Mouse (Mus musculus) liver, embryonic 16.5 days (tissue): ENCODE results near the gene Sptbn4. TPM values are rescaled to one million over a fixed set of nuclear protein-coding genes. Genes with fewer than 3 reads are reported as not detected.
"Not testable (repeated sequence)": the region's sequence is repeated elsewhere in the genome, so short reads cannot be mapped to it uniquely, and the experiment has no call there.

Experiments used
- ATAC-seq: fragments of 200-750 bp; cut with Nextera tagmentation; 2 replicates; pipeline ENCODE4 v1.8.0; 2017; ENCODE audit warnings: low read depth, mild to moderate bottlenecking, moderate number of reproducible peaks, moderate library complexity
- H3K27ac ChIP-seq: fragments of 300-500 bp; sonication (generic); 2 replicates; pipeline ENCODE4 v1.5.1; 2014; ENCODE audit warnings: mild to moderate bottlenecking, low read length
- H3K27me3 ChIP-seq: fragments of 300-500 bp; sonication (generic); 2 replicates; pipeline ENCODE4 v1.6.1; 2014; ENCODE audit warnings: low read depth, low read length, mixed read lengths; ENCODE audit not compliant: control insufficient read depth, insufficient read depth
- H3K36me3 ChIP-seq: fragments of 300-500 bp; sonication (generic); 2 replicates; pipeline ENCODE4 v1.6.1; 2014; ENCODE audit warnings: mild to moderate bottlenecking; ENCODE audit not compliant: control insufficient read depth, insufficient read depth
- H3K4me1 ChIP-seq: fragments of 300-500 bp; sonication (generic); 2 replicates; pipeline ENCODE4 v1.6.1; 2014; ENCODE audit warnings: low read depth, low read length, mixed read lengths; ENCODE audit not compliant: control insufficient read depth
- H3K4me2 ChIP-seq: fragments of 300-500 bp; sonication (generic); 2 replicates; pipeline ENCODE4 v1.6.1; 2014; ENCODE audit warnings: low read depth, low read length, mixed read lengths
- H3K4me3 ChIP-seq: fragments of 300-500 bp; sonication (generic); 2 replicates; pipeline ENCODE4 v1.5.1; 2014; ENCODE audit warnings: low read depth, mild to moderate bottlenecking, low read length
- H3K9ac ChIP-seq: fragments of 300-500 bp; sonication (generic); 2 replicates; pipeline ENCODE4 v1.6.1; 2014; ENCODE audit warnings: low read depth, low read length
- H3K9me3 ChIP-seq: fragments of 300-500 bp; sonication (generic); replicated peaks from 2 replicates; pipeline ENCODE4 v1.6.1; 2016; ENCODE audit warnings: low read length; ENCODE audit not compliant: control insufficient read depth
- WGBS: fragments of 180-500 bp; shearing (Covaris S2); extraction: QIAGEN DNeasy Blood & Tissue Kit; methylation state at CpG from one replicate; pipeline ENCODE4 v1.1.7; 2014; ENCODE audit not compliant: insufficient replicate concordance; 5-methylcytosine and 5-hydroxymethylcytosine counted together
- polyA plus RNA-seq: library from polyadenylated mRNA; unstranded; fragments of >200 nt; fragmentation: Nextera tagmentation; extraction: Ambion mirVana; gene quantifications from 2 replicates; pipeline ENCODE4 v1.2.1, GENCODE M21; 2015

The Sptbn4 gene
- polyA plus RNA-seq = 0.02 and 0.06 TPM in 2 replicates

GRCm38 (mm10) chr7:27447419-27448286 is at the start of gene Sptbn4, which contains the start of gene Blvrb:
TSS of gene Sptbn4 (minus strand) at chr7:27447686.
TSS of gene Blvrb (plus strand) at chr7:27447978.
- Histone ChIP-seq H3K4me3 (peak within 1 kb of the TSS; percentile 74), H3K9me3 (no peaks in the 10 kb centered on the region), H3K36me3 (peaks cover 14% of the 10 kb centered on the region), H3K4me2 (peak within 1 kb of the TSS; percentile 86), H3K9ac (peak within 1 kb of the TSS; percentile 88), H3K4me1 (peaks cover 43% of the 10 kb centered on the region), H3K27me3 (peaks cover 42% of the 10 kb centered on the region), H3K27ac (peak within 1 kb of the TSS; percentile 99)
- under 1% methylated on average over 54 of the region's 54 CpGs for WGBS
- ATAC-seq = peak; percentile 78

- not testable (repeated sequence) for H3K27me3 ChIP-seq, H3K4me3 ChIP-seq, H3K27ac ChIP-seq, ATAC-seq, H3K9me3 ChIP-seq, H3K36me3 ChIP-seq, H3K4me2 ChIP-seq, H3K9ac ChIP-seq
- H3K4me1 ChIP-seq = peaks cover 29% of the 10 kb centered on the region
- WGBS = 76% methylated on average over 9 of the region's 9 CpGs
Observed at GRCm38 (mm10) chr7:27494659-27495367, 47.3 kb upstream of the Sptbn4 start.

GRCm38 (mm10) chr7:27493450-27493849 is 46.0 kb upstream of the Sptbn4 start:
- Histone ChIP-seq H3K36me3 (peaks cover 10% of the 10 kb centered on the region), H3K4me3 (no peak overlapping the region), H3K9me3 (no peaks in the 10 kb centered on the region), H3K9ac (no peak overlapping the region), H3K27me3 (no peaks in the 10 kb centered on the region), H3K4me1 (peaks cover 43% of the 10 kb centered on the region), H3K4me2 (no peak overlapping the region), H3K27ac (no peak overlapping the region)
- whole genome bisulfite sequencing = 76% methylated on average over 5 of the region's 5 CpGs
- no peak for ATAC-seq

GRCm38 (mm10) chr7:27493022-27493421 is 45.5 kb upstream of the Sptbn4 start:
- Histone ChIP-seq H3K27ac (no peak overlapping the region), H3K9ac (no peak overlapping the region), H3K27me3 (no peaks in the 10 kb centered on the region), H3K9me3 (no peaks in the 10 kb centered on the region), H3K4me2 (no peak overlapping the region), H3K4me1 (peaks cover 47% of the 10 kb centered on the region), H3K4me3 (no peak overlapping the region), H3K36me3 (peaks cover 10% of the 10 kb centered on the region)
- WGBS = 47% methylated on average over 3 of the region's 3 CpGs
- ATAC-seq = no peak

GRCm38 (mm10) chr7:27491856-27492255 is 44.4 kb upstream of the Sptbn4 start:
- no peak for ATAC-seq
- peaks cover 42% of the 10 kb centered on the region for H3K4me1 ChIP-seq
- WGBS = 74% methylated on average over 7 of the region's 7 CpGs
- peak overlapping the region; percentile 78; the same call in 1 of the 2 replicates for H3K9ac ChIP-seq
- H3K4me2 ChIP-seq = peak overlapping the region; percentile 88
- no peaks in the 10 kb centered on the region for H3K27me3 ChIP-seq
- H3K9me3 ChIP-seq = no peaks in the 10 kb centered on the region
- peak overlapping the region; percentile 94 for H3K27ac ChIP-seq
- peak overlapping the region; percentile 65; the same call in 1 of the 2 replicates for H3K4me3 ChIP-seq
- H3K36me3 ChIP-seq = peaks cover 10% of the 10 kb centered on the region

GRCm38 (mm10) chr7:27490543-27491329 is 43.2 kb upstream of the Sptbn4 start:
- Histone ChIP-seq H3K4me3 (peak overlapping the region; percentile 65), H3K4me1 (peaks cover 43% of the 10 kb centered on the region), H3K4me2 (peak overlapping the region; percentile 88), H3K36me3 (peaks cover 10% of the 10 kb centered on the region), H3K27ac (peak overlapping the region; percentile 94), H3K27me3 (no peaks in the 10 kb centered on the region), H3K9ac (peak overlapping the region; percentile 78), H3K9me3 (no peaks in the 10 kb centered on the region)
- peak; percentile 82 for ATAC-seq
- under 1% methylated on average over 31 of the region's 33 CpGs for WGBS

- H3K4me1 ChIP-seq = peaks cover 49% of the 10 kb centered on the region
- peak overlapping the region; percentile 88 for H3K4me2 ChIP-seq
- H3K27me3 ChIP-seq = no peaks in the 10 kb centered on the region
- ATAC-seq = no peak
- H3K4me3 ChIP-seq = peak overlapping the region; percentile 65
- no peaks in the 10 kb centered on the region for H3K9me3 ChIP-seq
- H3K9ac ChIP-seq = peak overlapping the region; percentile 78
- peaks cover 10% of the 10 kb centered on the region for H3K36me3 ChIP-seq
- 20% methylated on average over 4 of the region's 4 CpGs for WGBS
- H3K27ac ChIP-seq = peak overlapping the region; percentile 94
Observed at GRCm38 (mm10) chr7:27490227-27490542, 42.7 kb upstream of the Sptbn4 start.

GRCm38 (mm10) chr7:27489270-27489869 is 41.9 kb upstream of the Sptbn4 start:
- Histone ChIP-seq H3K36me3 (peaks cover 10% of the 10 kb centered on the region), H3K9ac (peak overlapping the region; percentile 78; the same call in 1 of the 2 replicates), H3K4me2 (peak overlapping the region; percentile 88; the same call in 1 of the 2 replicates), H3K27ac (peak overlapping the region; percentile 97), H3K4me3 (no peak overlapping the region; the same call in 1 of the 2 replicates), H3K9me3 (no peaks in the 10 kb centered on the region), H3K4me1 (peaks cover 52% of the 10 kb centered on the region), H3K27me3 (no peaks in the 10 kb centered on the region)
- no peak for ATAC-seq
- 86% methylated on average over 25 of the region's 25 CpGs for WGBS
